Mouse (Mus musculus) hindbrain, embryonic 16.5 days (tissue): ENCODE results near the gene Kif23. TPM values are rescaled to one million over a fixed set of nuclear protein-coding genes. Genes with fewer than 3 reads are reported as not detected.
A peak's percentile ranks its signal among the peaks of the same experiment; 100 is the strongest.

ENCODE experiments used
- ATAC-seq: fragments of 200-750 bp; cut with Nextera tagmentation; 2 replicates; pipeline ENCODE4 v1.8.0; 2017; ENCODE audit warnings: moderate TSS enrichment, moderate library complexity
- H3K27ac ChIP-seq: fragments of 300-500 bp; sonication (generic); 2 replicates; pipeline ENCODE4 v1.5.1; 2014; ENCODE audit warnings: low read depth, mild to moderate bottlenecking, control low read depth, low read length, moderate library complexity
- H3K27me3 ChIP-seq: fragments of 300-500 bp; sonication (generic); replicated peaks from 2 replicates; pipeline ENCODE4 v1.6.1; 2014; ENCODE audit warnings: low read length; ENCODE audit not compliant: control insufficient read depth, insufficient read depth
- H3K36me3 ChIP-seq: fragments of 300-500 bp; sonication (generic); 2 replicates; pipeline ENCODE4 v1.6.1; 2014; ENCODE audit warnings: mild to moderate bottlenecking, low read length, moderate library complexity, mixed read lengths; ENCODE audit not compliant: control insufficient read depth, insufficient read depth
- H3K4me1 ChIP-seq: fragments of 300-500 bp; sonication (generic); 2 replicates; pipeline ENCODE4 v1.6.1; 2014; ENCODE audit warnings: low read depth, low read length; ENCODE audit not compliant: control insufficient read depth, insufficient read depth
- H3K4me2 ChIP-seq: fragments of 300-500 bp; sonication (generic); 2 replicates; pipeline ENCODE4 v1.6.1; 2014; ENCODE audit warnings: mild to moderate bottlenecking, low read length, control low read depth, moderate library complexity
- H3K4me3 ChIP-seq: fragments of 300-500 bp; sonication (generic); 2 replicates; pipeline ENCODE4 v1.5.1; 2014; ENCODE audit warnings: mild to moderate bottlenecking, low read length, control low read depth, moderate library complexity
- H3K9ac ChIP-seq: fragments of 300-500 bp; sonication (generic); 2 replicates; pipeline ENCODE4 v1.6.1; 2014; ENCODE audit warnings: low read depth, mild to moderate bottlenecking, control low read depth, low read length, moderate library complexity
- H3K9me3 ChIP-seq: fragments of 300-500 bp; sonication (generic); 2 replicates; pipeline ENCODE4 v1.6.1; 2014; ENCODE audit warnings: mild to moderate bottlenecking, low read length, moderate library complexity; ENCODE audit not compliant: control insufficient read depth
- WGBS: fragments of 180-500 bp; shearing (Covaris S2); extraction: QIAGEN DNeasy Blood & Tissue Kit; methylation state at CpG from one replicate; pipeline ENCODE4 v1.1.7; 2014; 5-methylcytosine and 5-hydroxymethylcytosine counted together
- polyA plus RNA-seq: library from polyadenylated mRNA; unstranded; fragments of >200 nt; fragmentation: Nextera tagmentation; extraction: Ambion mirVana; gene quantifications from 2 replicates; pipeline ENCODE4 v1.2.1, GENCODE M21; 2015

Kif23 gene
- polyA plus RNA-seq, 1 experiment from 2014 or later = 13.7 TPM

DNA sequence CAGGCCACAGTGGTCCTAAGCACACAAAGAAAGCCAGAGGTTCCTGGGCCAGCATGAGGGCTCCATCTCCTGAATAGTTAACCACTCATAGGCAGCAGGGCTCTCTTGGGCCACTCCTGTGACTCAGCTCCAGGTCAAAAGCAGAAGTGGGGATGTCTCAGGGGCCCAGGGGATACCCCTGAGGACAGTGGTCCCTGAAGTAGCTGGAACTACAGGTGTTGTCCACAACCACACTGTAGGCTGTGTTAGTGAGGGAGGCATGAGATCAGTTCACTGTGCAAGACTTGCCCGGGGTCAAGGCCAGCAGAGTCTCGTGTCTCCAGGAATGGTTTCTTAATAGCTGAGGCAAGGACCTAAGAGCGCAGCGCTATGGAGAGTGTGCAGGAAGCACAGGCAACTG lies 45.0 kb downstream of the Kif23 start:
- Histone ChIP-seq H3K4me2 (no peak overlapping the region), H3K4me3 (no peak overlapping the region), H3K27me3 (no peaks in the 10 kb centered on the region; the same call in none of the 2 replicates), H3K4me1 (peaks cover 10% of the 10 kb centered on the region), H3K9ac (no peak overlapping the region), H3K9me3 (no peaks in the 10 kb centered on the region), H3K36me3 (no peaks in the 10 kb centered on the region), H3K27ac (no peak overlapping the region)
- WGBS = 82% methylated on average over 4 of the region's 4 CpGs
- ATAC-seq = no peak

DNA sequence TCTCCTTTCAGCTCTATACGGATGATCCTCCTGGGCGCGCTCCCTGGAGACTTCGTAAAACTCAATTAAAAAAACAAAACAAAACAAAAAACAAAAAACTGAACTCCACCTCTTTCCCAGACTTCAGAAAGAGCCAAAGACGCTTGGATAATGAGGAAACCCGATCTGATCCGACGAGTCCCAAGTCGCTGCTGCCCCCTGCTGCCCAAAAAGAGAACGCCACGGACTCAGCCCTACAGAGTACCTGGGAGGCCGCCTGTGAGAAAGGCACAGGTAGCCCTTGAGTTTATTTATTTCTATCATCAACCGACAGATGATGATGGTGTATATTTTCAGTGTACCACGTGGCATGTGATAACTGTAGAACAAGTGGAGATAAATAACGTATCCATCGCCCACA lies 46.8 kb downstream of the Kif23 start:
- Histone ChIP-seq H3K9ac (no peak overlapping the region), H3K27ac (no peak overlapping the region), H3K4me1 (peaks cover 10% of the 10 kb centered on the region), H3K36me3 (no peaks in the 10 kb centered on the region), H3K4me2 (peak overlapping the region; percentile 40), H3K27me3 (no peaks in the 10 kb centered on the region; the same call in none of the 2 replicates), H3K4me3 (no peak overlapping the region), H3K9me3 (no peaks in the 10 kb centered on the region)
- 5% methylated on average over 16 of the region's 16 CpGs for WGBS
- ATAC-seq = 0 out of 2 replicates have a peak, but pooled peaks have one; percentile 63

DNA sequence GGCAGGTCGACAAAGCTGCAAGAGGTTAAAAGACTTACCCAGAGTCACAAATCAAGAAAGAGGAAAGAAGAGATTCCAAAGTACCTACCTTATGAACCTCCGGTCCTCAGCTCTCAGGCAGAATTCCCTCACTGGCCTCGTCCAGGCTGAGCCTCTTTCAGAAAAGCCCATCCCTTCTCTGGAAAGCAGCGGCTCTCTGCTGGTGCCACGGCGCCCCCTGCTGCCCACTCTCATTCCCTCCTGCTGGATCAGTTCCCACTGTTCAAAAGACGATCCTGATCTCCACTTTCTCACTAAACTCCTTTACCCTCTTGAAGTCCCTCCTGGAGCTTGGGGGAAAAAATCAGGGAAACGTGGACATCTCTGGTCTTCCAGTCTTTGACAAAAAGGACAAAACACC lies 48.2 kb downstream of the Kif23 start:
- Histone ChIP-seq H3K27ac (no peak overlapping the region), H3K27me3 (no peaks in the 10 kb centered on the region; the same call in none of the 2 replicates), H3K4me1 (peaks cover 10% of the 10 kb centered on the region), H3K4me3 (no peak overlapping the region), H3K36me3 (no peaks in the 10 kb centered on the region), H3K4me2 (no peak overlapping the region), H3K9ac (no peak overlapping the region), H3K9me3 (no peaks in the 10 kb centered on the region)
- 0% methylated on average over 7 of the region's 8 CpGs for WGBS
- ATAC-seq = peak; percentile 64; the same call in 1 of the 2 replicates

DNA sequence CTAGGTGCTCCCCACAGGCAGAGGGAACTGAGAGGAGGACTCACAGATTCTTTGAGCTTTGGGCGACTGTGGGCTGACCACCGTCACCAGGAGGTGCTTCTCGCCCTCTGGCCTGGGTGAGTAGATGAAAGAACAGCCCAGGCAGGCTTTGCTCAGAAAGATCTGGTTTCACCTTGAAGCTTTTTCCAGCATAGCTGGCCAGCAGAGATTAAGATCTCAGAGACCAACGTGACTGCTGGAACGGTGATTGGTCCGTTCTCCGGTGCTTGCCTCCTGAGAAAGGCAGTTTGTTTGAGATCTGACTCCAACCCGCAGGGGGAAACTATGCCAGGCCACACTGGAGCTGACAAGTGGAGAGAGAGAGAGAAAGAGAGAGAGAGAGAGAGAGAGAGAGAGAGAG lies 51.6 kb downstream of the Kif23 start:
- H3K36me3 ChIP-seq = no peaks in the 10 kb centered on the region
- no peak for ATAC-seq
- WGBS = 76% methylated on average over 8 of the region's 8 CpGs

DNA sequence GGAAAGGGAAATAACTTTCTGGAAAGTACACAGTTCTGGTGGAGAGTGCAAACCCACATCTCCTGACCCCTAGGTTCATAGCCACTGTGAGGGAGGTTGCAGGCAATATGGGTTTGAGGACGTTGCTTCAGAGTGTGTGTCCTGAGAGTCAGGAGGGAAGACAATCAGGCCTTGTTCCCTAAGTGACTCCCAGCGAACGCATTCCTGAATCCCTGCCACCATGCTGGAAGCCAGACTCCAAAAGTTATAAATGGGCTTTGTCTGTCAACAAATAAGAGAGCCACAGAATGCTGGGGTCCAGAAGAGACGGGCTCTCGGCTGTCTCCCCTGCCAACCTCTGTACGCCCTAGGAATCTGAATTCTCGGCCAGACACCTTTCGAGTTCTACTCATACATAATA lies 56.7 kb downstream of the Kif23 start:
- ATAC-seq = peak; percentile 71
- Histone ChIP-seq H3K27ac (peak overlapping the region; percentile 68), H3K27me3 (no peaks in the 10 kb centered on the region; the same call in 1 of the 2 replicates)

More for the DNA sequence above, 51.6 kb downstream of the Kif23 start:
- Histone ChIP-seq H3K27ac (no peak overlapping the region), H3K27me3 (no peaks in the 10 kb centered on the region; the same call in none of the 2 replicates), H3K4me3 (no peak overlapping the region), H3K4me2 (no peak overlapping the region), H3K9ac (no peak overlapping the region), H3K4me1 (no peaks in the 10 kb centered on the region; the same call in 1 of the 2 replicates), H3K9me3 (no peaks in the 10 kb centered on the region)

DNA sequence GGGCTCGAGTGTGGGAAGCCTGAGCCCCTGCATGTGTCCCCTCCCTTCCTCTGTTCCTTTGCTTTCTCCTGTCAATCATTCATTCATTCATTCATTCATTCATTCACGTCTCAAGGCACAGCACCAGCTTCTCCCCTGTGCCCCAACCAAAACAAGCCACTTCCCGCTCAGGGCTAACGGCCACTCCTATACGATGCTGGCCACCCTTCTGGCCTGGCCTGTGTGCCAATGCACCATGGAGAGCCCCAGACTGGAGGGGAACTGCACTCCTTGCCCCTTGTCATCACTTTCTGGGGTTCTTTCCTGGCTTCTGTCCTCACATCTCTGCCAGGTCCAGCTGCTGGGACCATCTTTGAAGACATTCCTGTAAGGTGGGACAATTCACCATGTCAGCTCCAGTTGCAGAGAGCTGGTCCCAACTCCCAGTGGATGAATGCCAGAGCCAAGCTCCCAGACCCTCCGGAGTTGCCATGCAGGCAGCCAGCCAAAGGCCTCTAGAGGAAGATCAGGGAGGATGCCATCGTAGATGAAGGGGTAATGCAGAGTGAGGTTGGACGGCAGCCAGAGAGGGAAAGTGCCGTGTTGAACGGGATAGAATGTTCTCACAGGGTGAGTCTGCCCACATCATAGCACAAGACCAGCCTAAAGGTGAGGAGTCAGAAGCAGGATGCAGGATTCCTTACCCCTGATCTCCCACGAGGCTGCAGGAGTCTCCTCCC lies 58.8 kb downstream of the Kif23 start:
- Histone ChIP-seq H3K9me3 (no peaks in the 10 kb centered on the region), H3K9ac (no peak overlapping the region), H3K36me3 (no peaks in the 10 kb centered on the region), H3K4me1 (peaks cover 19% of the 10 kb centered on the region), H3K27me3 (no peaks in the 10 kb centered on the region; the same call in 1 of the 2 replicates), H3K4me3 (no peak overlapping the region), H3K4me2 (no peak overlapping the region), H3K27ac (peak overlapping the region; percentile 34; the same call in 1 of the 2 replicates)
- 50% methylated on average over 11 of the region's 11 CpGs for WGBS
- peak; percentile 71; the same call in 1 of the 2 replicates for ATAC-seq

More for the DNA sequence above, 56.7 kb downstream of the Kif23 start:
- Histone ChIP-seq H3K36me3 (no peaks in the 10 kb centered on the region), H3K9me3 (no peaks in the 10 kb centered on the region), H3K4me1 (peaks cover 11% of the 10 kb centered on the region; the same call in 1 of the 2 replicates), H3K9ac (no peak overlapping the region), H3K4me2 (no peak overlapping the region), H3K4me3 (no peak overlapping the region)
- 31% methylated on average over 8 of the region's 8 CpGs for WGBS

DNA sequence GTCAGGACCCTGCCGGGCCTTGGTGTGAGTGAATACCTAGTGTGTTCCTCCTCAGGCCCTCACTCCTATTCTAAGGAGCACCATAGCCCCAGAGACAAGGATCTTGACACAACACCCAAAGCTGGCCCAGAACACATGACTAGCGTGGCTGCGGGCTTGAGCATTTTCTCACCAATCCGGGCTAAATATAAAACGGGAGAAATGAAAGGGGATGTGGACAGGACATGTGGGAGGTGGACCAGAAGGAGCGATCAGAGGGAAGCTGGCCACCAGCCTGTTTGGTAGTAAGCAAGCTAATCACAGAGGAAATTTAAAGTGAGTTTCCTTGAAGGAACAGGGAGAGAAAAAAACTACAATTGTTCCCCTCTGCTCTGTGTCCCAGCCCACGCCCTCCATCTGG lies 60.6 kb downstream of the Kif23 start:
- 80% methylated on average over 7 of the region's 7 CpGs for WGBS
- no peak overlapping the region for H3K4me2 ChIP-seq
- no peaks in the 10 kb centered on the region for H3K27me3 ChIP-seq
- H3K9ac ChIP-seq = no peak overlapping the region
- H3K4me3 ChIP-seq = no peak overlapping the region
- H3K4me1 ChIP-seq = peaks cover 19% of the 10 kb centered on the region
- no peaks in the 10 kb centered on the region for H3K9me3 ChIP-seq
- H3K27ac ChIP-seq = no peak overlapping the region
- no peaks in the 10 kb centered on the region for H3K36me3 ChIP-seq
- no peak for ATAC-seq

DNA sequence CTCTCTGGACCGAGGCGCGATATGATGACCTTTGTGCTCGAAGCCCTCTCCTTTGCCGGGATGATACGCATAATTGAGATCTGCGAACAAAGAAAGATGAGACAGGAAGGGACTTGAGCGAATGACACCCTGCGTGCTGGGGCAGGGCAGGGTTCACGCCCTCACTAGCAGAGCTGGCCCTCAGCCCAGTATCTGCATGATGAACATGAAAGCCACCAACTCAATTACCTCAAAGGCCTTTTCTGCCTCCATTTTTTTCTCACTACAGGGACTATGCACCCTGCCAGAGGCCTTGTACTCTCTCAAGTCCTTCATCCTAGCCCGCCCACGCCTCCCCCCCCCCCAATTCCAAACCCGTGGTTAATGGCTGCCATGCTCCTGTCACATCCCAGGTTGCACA lies 61.6 kb downstream of the Kif23 start:
- no peaks in the 10 kb centered on the region for H3K27me3 ChIP-seq

DNA sequence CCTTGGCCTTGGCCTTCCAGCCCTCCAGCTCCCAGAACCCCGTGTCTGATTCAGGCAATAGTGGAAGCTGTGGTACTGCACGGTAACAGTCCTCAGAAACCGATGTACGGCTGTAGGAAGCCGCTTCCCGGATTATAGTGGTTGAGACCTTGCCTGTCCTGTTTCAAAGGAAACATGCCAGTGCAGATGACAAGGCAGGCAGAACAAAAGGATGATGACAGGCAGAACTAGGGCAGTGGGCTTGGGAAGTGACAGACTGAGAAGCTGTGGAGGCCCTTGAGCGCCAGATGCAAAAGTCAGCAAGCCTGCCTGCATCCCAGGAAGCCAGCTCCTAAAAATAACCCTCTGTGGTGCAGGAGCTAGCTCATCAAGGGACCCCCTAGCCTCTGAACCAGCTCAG lies 62.2 kb downstream of the Kif23 start:
- ATAC-seq = no peak
- 55% methylated on average over 7 of the region's 7 CpGs for WGBS
- no peak overlapping the region for H3K4me3 ChIP-seq
- H3K9ac ChIP-seq = no peak overlapping the region
- H3K36me3 ChIP-seq = no peaks in the 10 kb centered on the region
- no peaks in the 10 kb centered on the region for H3K9me3 ChIP-seq
- peaks cover 15% of the 10 kb centered on the region for H3K4me1 ChIP-seq
- H3K27ac ChIP-seq = no peak overlapping the region
- H3K27me3 ChIP-seq = no peaks in the 10 kb centered on the region
- no peak overlapping the region for H3K4me2 ChIP-seq

More for the DNA sequence above, 61.6 kb downstream of the Kif23 start:
- H3K4me2 ChIP-seq = no peak overlapping the region
- H3K9ac ChIP-seq = no peak overlapping the region
- H3K4me1 ChIP-seq = peaks cover 19% of the 10 kb centered on the region
- no peaks in the 10 kb centered on the region for H3K9me3 ChIP-seq
- no peak overlapping the region for H3K27ac ChIP-seq
- H3K4me3 ChIP-seq = no peak overlapping the region
- 27% methylated on average over 13 of the region's 13 CpGs for WGBS
- H3K36me3 ChIP-seq = no peaks in the 10 kb centered on the region
- no peak for ATAC-seq
